Mouse (Mus musculus) stomach, postnatal 0 days (tissue): ENCODE data around the gene Arpc2. TPM values are rescaled to one million over a fixed set of nuclear protein-coding genes. Genes with fewer than 3 reads are reported as not detected.

Experiments
- ATAC-seq: fragments of 200-750 bp; cut with Nextera tagmentation; 2 replicates; pipeline ENCODE4 v1.8.0; 2017; ENCODE audit not compliant: low FRiP score, low TSS enrichment
- DNase-seq: peaks from one replicate; pipeline ENCODE4 v3.0.0-alpha.2; 2016; ENCODE audit warnings: low spot score
- H3K27ac ChIP-seq: fragments of 300-500 bp; sonication (generic); replicated peaks from 2 replicates; pipeline ENCODE4 v1.5.1; 2014; ENCODE audit warnings: mild to moderate bottlenecking, control low read depth
- H3K27me3 ChIP-seq: fragments of 300-500 bp; sonication (generic); 2 replicates; pipeline ENCODE4 v1.6.1; 2014; ENCODE audit warnings: low read length; ENCODE audit not compliant: control insufficient read depth, insufficient read depth
- H3K36me3 ChIP-seq: fragments of 300-500 bp; sonication (generic); 2 replicates; pipeline ENCODE4 v1.6.1; 2014; ENCODE audit warnings: low read length, mixed read lengths; ENCODE audit not compliant: control insufficient read depth, insufficient read depth
- H3K4me1 ChIP-seq: fragments of 300-500 bp; sonication (generic); replicated peaks from 2 replicates; pipeline ENCODE4 v1.6.1; 2014; ENCODE audit warnings: antibody characterized with exemption; ENCODE audit not compliant: control insufficient read depth, insufficient read depth
- H3K4me2 ChIP-seq: fragments of 300-500 bp; sonication (generic); replicated peaks from 2 replicates; pipeline ENCODE4 v1.6.1; 2014; ENCODE audit warnings: low read depth, mild to moderate bottlenecking, control low read depth, moderate library complexity
- H3K4me3 ChIP-seq: fragments of 300-500 bp; sonication (generic); 2 replicates; pipeline ENCODE4 v1.5.1; 2014; ENCODE audit warnings: low read depth, low read length, control low read depth
- H3K9ac ChIP-seq: fragments of 300-500 bp; sonication (generic); 2 replicates; pipeline ENCODE4 v1.6.1; 2014; ENCODE audit warnings: mild to moderate bottlenecking, low read length, control low read depth, mixed read lengths
- H3K9me3 ChIP-seq: fragments of 300-500 bp; sonication (generic); 2 replicates; pipeline ENCODE4 v1.6.1; 2016; ENCODE audit warnings: low read length; ENCODE audit not compliant: control insufficient read depth
- CTCF ChIP-seq: IDR thresholded peaks from 2 replicates; pipeline ENCODE4 v1.5.1; 2016; ENCODE audit warnings: antibody characterized with exemption, low read depth, mild to moderate bottlenecking, moderate library complexity
- EP300 ChIP-seq: optimal IDR thresholded peaks from 2 replicates; pipeline ENCODE3; 2016; ENCODE audit warnings: antibody characterized with exemption
- WGBS: fragments of 180-500 bp; shearing (Covaris S2); extraction: QIAGEN DNeasy Blood & Tissue Kit; methylation state at CpG from one replicate; pipeline ENCODE4 v1.1.7; 2014; 5-methylcytosine and 5-hydroxymethylcytosine counted together
- polyA plus RNA-seq: library from polyadenylated mRNA; unstranded; fragments of >200 nt; fragmentation: Nextera tagmentation; extraction: Ambion mirVana; gene quantifications from 2 replicates; pipeline ENCODE4 v1.2.1, GENCODE M21; 2015

Arpc2 gene
- polyA plus RNA-seq, 1 experiment from 2014 or later = 585 TPM

GRCm38 (mm10) chr1:74277883-74278537 lies 42.1 kb downstream of the Arpc2 start:
- H3K27ac ChIP-seq = no peak overlapping the region
- no peaks in the 10 kb centered on the region for H3K4me1 ChIP-seq
- ATAC-seq (no peak), DNase-seq (no peak)
- no peak overlapping the region for H3K4me2 ChIP-seq
- H3K36me3 ChIP-seq = peaks cover 21% of the 10 kb centered on the region
- 55% methylated on average over 8 of the region's 8 CpGs for WGBS
- no peak for TF ChIP-seq EP300
- H3K9ac ChIP-seq = no peak overlapping the region
- H3K27me3 ChIP-seq = no peaks in the 10 kb centered on the region
- no peak overlapping the region for H3K4me3 ChIP-seq
- H3K9me3 ChIP-seq = no peaks in the 10 kb centered on the region

- no peak for ATAC-seq
- TF ChIP-seq EP300 (no peak), CTCF (no peak)
- DNase-seq = no peak
- no peak within 1 kb of the TSS for H3K4me3 ChIP-seq
- H3K4me2 ChIP-seq = no peak within 1 kb of the TSS
- 89% methylated on average over 10 of the region's 10 CpGs for WGBS
- H3K27me3 ChIP-seq = no peaks in the 10 kb centered on the region
- no peak within 1 kb of the TSS for H3K27ac ChIP-seq
- H3K36me3 ChIP-seq = peaks cover 21% of the 10 kb centered on the region
- H3K9me3 ChIP-seq = no peaks in the 10 kb centered on the region
- no peaks in the 10 kb centered on the region for H3K4me1 ChIP-seq
- no peak within 1 kb of the TSS for H3K9ac ChIP-seq
These were observed 42.7 kb downstream of the Arpc2 start, which contains the start of gene Gpbar1 for GRCm38 (mm10) chr1:74278538-74278937. Gpbar1 (plus strand) TSS chr1:74278550.

GRCm38 (mm10) chr1:74278988-74279387 lies 43.1 kb downstream of the Arpc2 start:
- TF ChIP-seq CTCF = no peak; the same call in 1 of the 2 replicates
- no peak for TF ChIP-seq EP300
- no peak for DNase-seq
- no peak overlapping the region for H3K27ac ChIP-seq
- no peaks in the 10 kb centered on the region for H3K9me3 ChIP-seq
- H3K36me3 ChIP-seq = peaks cover 21% of the 10 kb centered on the region
- ATAC-seq = no peak
- WGBS = 84% methylated on average over 11 of the region's 11 CpGs
- H3K27me3 ChIP-seq = no peaks in the 10 kb centered on the region
- no peak overlapping the region for H3K4me2 ChIP-seq
- no peak overlapping the region for H3K9ac ChIP-seq
- no peak overlapping the region for H3K4me3 ChIP-seq
- H3K4me1 ChIP-seq = 0 out of 2 replicates have a peak, but pooled peaks cover 3% of the 10 kb centered on the region

GRCm38 (mm10) chr1:74280591-74281325 lies 44.9 kb downstream of the Arpc2 start:
- TF ChIP-seq EP300 (no peak), CTCF (no peak)
- H3K9ac ChIP-seq = no peak overlapping the region
- ATAC-seq = no peak
- DNase-seq = no peak
- peaks cover 21% of the 10 kb centered on the region for H3K36me3 ChIP-seq
- no peaks in the 10 kb centered on the region for H3K9me3 ChIP-seq
- H3K4me2 ChIP-seq = no peak overlapping the region
- 0 out of 2 replicates have a peak, but pooled peaks cover 5% of the 10 kb centered on the region for H3K4me1 ChIP-seq
- 91% methylated on average over 14 of the region's 14 CpGs for WGBS
- no peak overlapping the region for H3K4me3 ChIP-seq
- H3K27ac ChIP-seq = no peak overlapping the region
- no peaks in the 10 kb centered on the region for H3K27me3 ChIP-seq

GRCm38 (mm10) chr1:74281372-74281771 lies 45.5 kb downstream of the Arpc2 start:
- Histone ChIP-seq H3K4me2 (no peak overlapping the region), H3K36me3 (peaks cover 21% of the 10 kb centered on the region), H3K4me3 (no peak overlapping the region), H3K27me3 (no peaks in the 10 kb centered on the region), H3K27ac (no peak overlapping the region), H3K9ac (no peak overlapping the region), H3K4me1 (0 out of 2 replicates have a peak, but pooled peaks cover 5% of the 10 kb centered on the region), H3K9me3 (no peaks in the 10 kb centered on the region)
- TF ChIP-seq EP300 (no peak), CTCF (no peak)
- ATAC-seq (no peak), DNase-seq (no peak)
- WGBS = 81% methylated on average over 2 of the region's 2 CpGs

GRCm38 (mm10) chr1:74281886-74282285 lies 46.0 kb downstream of the Arpc2 start:
- no peaks in the 10 kb centered on the region for H3K9me3 ChIP-seq
- no peak for ATAC-seq
- no peak overlapping the region for H3K4me3 ChIP-seq
- 97% methylated on average over 8 of the region's 8 CpGs for WGBS
- no peaks in the 10 kb centered on the region for H3K27me3 ChIP-seq
- no peak overlapping the region for H3K27ac ChIP-seq
- H3K4me1 ChIP-seq = 0 out of 2 replicates have a peak, but pooled peaks cover 5% of the 10 kb centered on the region
- TF ChIP-seq CTCF = no peak
- TF ChIP-seq EP300 = no peak
- H3K9ac ChIP-seq = no peak overlapping the region
- H3K4me2 ChIP-seq = no peak overlapping the region
- DNase-seq = no peak
- peaks cover 21% of the 10 kb centered on the region for H3K36me3 ChIP-seq
